Mouse (Mus musculus) heart, postnatal 25 days (tissue): Measurements from ENCODE around the gene Rps6ka5. TPM values are rescaled to one million over a fixed set of nuclear protein-coding genes. Genes with fewer than 3 reads are reported as not detected.

ENCODE experiments used
- DNase-seq: peaks from one replicate; pipeline ENCODE4 v3.0.0; 2022; ENCODE audit warnings: low spot score
- intact Hi-C: fragments of 180-260 bp; cut with DNase I; formaldehyde crosslinking; loops from one replicate; pipeline ENCODE4 v1.15.1; 2025
- total RNA-seq, 2 experiments: library from RNA; stranded (reverse); gene quantifications; 2 replicates each; pipeline ENCODE4 v1.2.3; 2021

The Rps6ka5 gene
- total RNA-seq, 2 experiments from 2014 or later, result 12.9 to 14.7 TPM

GRCm38 (mm10) chr12:100687001-100687400 is 39.8 kb downstream of the Rps6ka5 start:
- intact Hi-C loops, result no loop called here
- DNase-seq, result no peak

GRCm38 (mm10) chr12:100681752-100682151 is 45.0 kb downstream of the Rps6ka5 start:
- DNase-seq, result no peak
- intact Hi-C loops, result no loop called here

GRCm38 (mm10) chr12:100681241-100681640 is 45.5 kb downstream of the Rps6ka5 start:
- no peak for DNase-seq
- intact Hi-C loops, result no loop called here

DNA sequence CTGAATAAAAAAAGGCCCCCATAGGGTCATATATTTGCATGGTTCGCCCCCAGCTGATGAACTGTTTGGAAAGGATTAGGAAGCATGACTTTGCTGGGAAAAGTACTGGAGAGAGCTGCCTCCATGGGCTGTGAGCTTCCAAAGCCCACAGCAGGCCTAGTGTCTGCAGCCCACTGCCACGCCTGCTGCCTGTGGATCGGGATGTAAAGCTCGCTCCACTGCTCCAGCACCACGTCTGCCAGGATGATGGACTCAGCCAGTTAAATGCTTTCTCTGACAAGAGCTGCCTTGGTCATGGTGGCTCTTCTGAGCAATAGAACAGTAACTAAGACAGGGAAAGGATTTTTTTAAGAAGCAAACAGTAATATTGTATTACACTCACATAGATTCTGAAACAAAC is 46.1 kb downstream of the Rps6ka5 start:
- intact Hi-C loops, result no loop called here

DNA sequence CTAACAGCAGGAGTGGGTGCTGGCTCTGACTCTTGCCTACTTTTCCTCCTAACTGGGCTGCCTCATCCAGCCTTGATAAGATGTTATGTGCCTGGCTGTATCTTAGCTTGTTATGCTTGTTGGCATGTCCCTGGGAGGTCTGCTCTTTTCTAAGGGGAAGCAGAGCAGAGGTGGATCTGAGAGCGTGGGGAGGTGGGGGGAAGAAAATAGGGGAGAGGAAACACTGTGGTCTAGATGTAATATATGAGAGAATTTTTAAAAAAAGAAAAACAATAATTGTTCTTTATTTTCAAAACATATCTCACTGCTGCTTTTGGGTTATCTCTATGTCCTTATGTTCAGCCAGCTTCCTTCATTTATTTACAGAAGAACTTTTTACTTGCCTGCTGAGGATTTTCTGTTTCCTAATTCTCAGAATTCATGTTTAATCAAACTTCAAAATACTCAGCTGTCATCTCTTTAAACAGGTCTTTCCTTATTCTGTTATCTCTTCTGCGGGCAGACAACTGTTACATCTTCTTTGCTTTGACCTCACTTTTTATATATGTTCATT is 56.1 kb downstream of the Rps6ka5 start:
- no peak for DNase-seq
- intact Hi-C loops, result no loop called here

More for the DNA sequence above, 46.1 kb downstream of the Rps6ka5 start:
- no peak for DNase-seq

DNA sequence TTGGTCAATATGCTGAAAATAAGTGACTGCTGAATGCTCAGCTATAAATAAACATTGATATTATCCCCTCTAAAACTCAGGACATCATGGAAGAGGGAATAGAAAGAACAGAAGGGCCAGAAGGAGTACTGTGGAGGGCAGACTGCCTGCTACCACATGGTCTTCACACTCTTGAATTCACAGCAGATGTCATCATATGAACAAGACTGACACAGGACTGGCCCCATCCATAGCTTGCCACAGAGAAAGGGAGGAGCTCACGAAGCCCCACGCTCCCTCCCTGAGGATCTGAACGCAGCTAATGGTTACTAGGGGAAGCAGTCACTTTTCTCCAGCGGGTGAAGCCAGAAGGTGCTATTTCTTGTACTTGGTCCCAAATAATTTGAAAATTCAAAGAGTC is 61.5 kb downstream of the Rps6ka5 start:
- DNase-seq, result no peak
- intact Hi-C loops, result no loop called here

DNA sequence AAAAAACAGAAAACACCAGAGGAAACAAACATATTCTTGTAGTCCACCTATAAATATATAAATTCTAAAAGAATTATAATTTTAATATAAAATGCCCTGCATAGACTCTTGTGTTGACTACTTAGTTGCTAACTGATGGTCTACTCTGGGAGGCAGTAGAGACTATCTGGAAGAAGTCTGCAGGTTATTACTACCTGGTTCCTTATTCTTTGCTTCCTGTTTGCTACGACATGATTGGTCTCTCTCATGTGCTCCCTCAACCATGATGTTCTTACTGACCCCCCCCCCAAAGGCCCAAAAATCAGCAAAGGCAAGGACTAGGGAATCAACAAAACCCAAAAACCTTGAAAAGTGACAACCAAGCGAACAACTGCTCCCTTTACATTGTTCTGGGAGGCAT is 66.7 kb downstream of the Rps6ka5 start:
- DNase-seq, result no peak
- intact Hi-C loops, result no loop called here

DNA sequence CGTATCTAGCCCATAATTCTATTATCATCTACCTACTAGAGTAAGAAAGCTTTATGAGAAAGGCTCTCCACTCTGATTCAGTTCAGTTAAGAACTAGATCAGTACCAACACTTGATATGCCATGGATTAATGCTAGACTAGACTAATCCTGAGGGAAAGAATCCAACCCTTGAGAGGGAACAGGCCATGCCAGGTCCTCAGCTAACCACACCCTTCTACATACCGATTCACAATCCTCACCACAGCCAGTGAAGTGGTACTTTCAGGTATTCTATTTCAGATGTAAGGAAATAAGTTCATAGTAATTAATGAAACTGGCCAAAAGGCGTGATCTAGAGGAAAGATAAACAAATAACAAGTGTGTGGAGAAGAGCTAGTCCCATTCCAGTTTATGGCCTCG is 70.8 kb downstream of the Rps6ka5 start:
- DNase-seq, result no peak
- intact Hi-C loops, result no loop called here

- intact Hi-C loops, result loop anchor here (5.0 kb wide), 1 partner anchor 80 kb away; no protein-coding TSS in a partner anchor
- no peak for DNase-seq
These were observed 84.8 kb downstream of the Rps6ka5 start for GRCm38 (mm10) chr12:100641936-100642335.

GRCm38 (mm10) chr12:100640726-100641125 is 86.1 kb downstream of the Rps6ka5 start:
- intact Hi-C loops, result loop anchor here (5.0 kb wide), 1 partner anchor 82 kb away; no protein-coding TSS in a partner anchor
- no peak for DNase-seq

- no peak for DNase-seq
- intact Hi-C loops, result loop anchor here (5.0 kb wide), 2 partner anchors 83 to 203 kb away; no protein-coding TSS in a partner anchor
These were observed 87.1 kb downstream of the Rps6ka5 start for GRCm38 (mm10) chr12:100639680-100640079.

DNA sequence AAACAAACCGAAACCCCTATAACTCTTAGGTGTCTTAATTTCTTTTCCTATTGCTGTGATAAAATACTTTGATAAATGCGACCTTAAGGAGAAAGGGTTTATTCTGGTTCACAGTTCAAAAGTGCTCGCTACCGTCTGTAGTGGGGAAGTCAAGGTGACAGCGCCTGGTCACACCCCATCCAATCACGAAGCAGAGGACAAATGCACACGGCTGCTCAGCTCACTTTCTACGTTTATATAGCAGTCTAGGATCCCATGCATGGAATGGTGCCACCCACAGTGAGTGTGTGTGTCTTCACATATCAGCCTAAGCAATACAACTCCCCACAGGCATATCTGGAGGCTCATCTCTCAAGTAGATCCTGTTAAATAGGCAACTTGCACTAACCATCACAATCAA is 88.9 kb downstream of the Rps6ka5 start:
- no peak for DNase-seq
- intact Hi-C loops, result loop anchor here (5.0 kb wide), 1 partner anchor 204 kb away; no protein-coding TSS in a partner anchor

DNA sequence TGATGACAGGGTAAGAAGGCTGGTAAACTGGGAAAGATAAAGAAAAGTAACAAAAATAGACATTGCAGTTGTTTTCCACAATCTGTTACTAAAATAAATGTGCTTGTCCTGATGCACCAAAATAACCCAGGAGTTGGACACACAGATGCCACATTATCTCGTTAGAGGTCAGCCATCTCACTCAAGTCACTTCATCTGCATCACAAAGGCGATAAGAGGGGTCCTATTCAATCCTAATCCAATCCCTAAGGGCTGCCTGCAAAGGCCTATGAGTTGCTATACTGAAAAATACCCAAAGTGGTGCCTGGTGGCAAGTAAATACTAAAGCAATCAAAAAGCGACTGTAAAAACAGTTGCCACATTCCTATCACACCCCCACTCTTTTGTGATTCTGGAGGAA is 90.0 kb downstream of the Rps6ka5 start:
- intact Hi-C loops, result loop anchor here (5.0 kb wide), 1 partner anchor 206 kb away; no protein-coding TSS in a partner anchor

GRCm38 (mm10) chr12:100636299-100636633 is 90.5 kb downstream of the Rps6ka5 start:
- intact Hi-C loops, result loop anchor here (5.0 kb wide), 1 partner anchor 206 kb away; no protein-coding TSS in a partner anchor
- DNase-seq, result no peak

More for the DNA sequence above, 90.0 kb downstream of the Rps6ka5 start:
- no peak for DNase-seq

DNA sequence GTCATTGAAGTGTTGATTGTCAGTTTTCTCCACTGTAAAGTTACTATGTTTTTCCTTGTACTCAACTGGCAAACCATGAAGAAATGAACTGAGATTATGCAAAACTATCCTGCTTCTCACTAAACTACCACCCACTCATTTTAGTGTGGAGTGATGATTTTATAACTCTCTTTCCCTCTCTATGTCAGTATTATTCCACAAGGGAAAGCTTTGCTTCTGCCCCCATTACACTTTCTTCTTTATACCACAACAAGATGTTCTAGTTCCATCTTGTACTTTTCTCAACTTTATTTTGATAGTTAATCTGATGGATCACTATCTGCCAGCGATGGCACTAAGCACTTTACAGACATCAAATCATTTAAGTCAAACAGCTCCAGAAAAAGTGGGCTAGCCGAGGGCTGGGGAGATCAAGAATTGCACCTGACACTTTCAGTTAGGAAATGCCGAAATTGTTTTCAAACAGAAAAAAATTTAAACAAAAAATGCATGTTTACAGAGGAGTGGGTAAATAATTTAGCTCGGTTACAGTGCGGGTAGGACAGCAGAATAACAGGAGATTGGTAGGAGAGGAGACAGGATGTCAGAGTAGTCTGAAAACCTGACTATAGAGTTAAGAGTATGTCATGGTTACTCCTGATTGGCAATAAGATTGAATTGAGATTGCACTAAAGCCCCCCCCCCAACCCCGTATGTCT is 91.0 kb downstream of the Rps6ka5 start:
- no peak for DNase-seq
- intact Hi-C loops, result loop anchor here (5.0 kb wide), 1 partner anchor 207 kb away; no protein-coding TSS in a partner anchor

DNA sequence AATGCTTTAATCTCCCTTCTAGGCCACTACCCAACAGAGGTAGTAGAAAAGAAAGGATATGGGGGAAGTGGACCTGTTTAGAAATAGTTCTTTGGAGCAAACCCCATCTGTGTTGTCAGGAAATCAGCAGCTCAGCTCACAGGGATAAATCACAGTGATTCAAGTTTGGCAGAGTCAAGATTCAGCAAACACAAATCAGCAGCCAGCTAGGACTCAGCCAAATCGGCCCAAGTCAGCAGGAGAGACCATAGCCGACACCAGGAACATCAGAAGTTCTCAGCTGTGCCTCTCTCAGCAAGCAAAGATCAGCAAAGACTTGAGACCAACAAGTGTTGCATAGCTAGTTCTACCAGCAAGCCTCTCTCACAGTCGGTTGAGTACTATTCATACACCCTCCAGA is 93.6 kb downstream of the Rps6ka5 start:
- intact Hi-C loops, result loop anchor here (5.0 kb wide), 1 partner anchor 144 kb away; the partner anchor contains the start of gene Dglucy
- DNase-seq, result no peak

GRCm38 (mm10) chr12:100631286-100631685 is 95.5 kb downstream of the Rps6ka5 start:
- intact Hi-C loops, result loop anchor here (5.0 kb wide), 1 partner anchor 146 kb away; the partner anchor contains the start of gene Dglucy
- no peak for DNase-seq

- intact Hi-C loops, result no loop called here
- no peak for DNase-seq
These were observed 97.5 kb downstream of the Rps6ka5 start for GRCm38 (mm10) chr12:100629126-100629920.

GRCm38 (mm10) chr12:100626991-100627677 is 99.6 kb downstream of the Rps6ka5 start:
- no peak for DNase-seq
- intact Hi-C loops, result no loop called here
